Mouse (Mus musculus) liver, embryonic 13.5 days (tissue): ENCODE results near the gene Frs2. TPM values are rescaled to one million over a fixed set of nuclear protein-coding genes. Genes with fewer than 3 reads are reported as not detected.
A peak's percentile ranks its signal among the peaks of the same experiment; 100 is the strongest.
"Not testable (repeated sequence)": the region's sequence is repeated elsewhere in the genome, so short reads cannot be mapped to it uniquely, and the experiment has no call there.

Experiments used
- ATAC-seq: fragments of 200-750 bp; cut with Nextera tagmentation; 2 replicates; pipeline ENCODE4 v1.8.0; 2017; ENCODE audit warnings: low read depth, mild to moderate bottlenecking, moderate number of reproducible peaks, moderate library complexity
- DNase-seq: peaks from one replicate; pipeline ENCODE4 v3.0.0; 2022
- H3K27ac ChIP-seq: fragments of 300-500 bp; sonication (generic); 2 replicates; pipeline ENCODE4 v1.5.1; 2015; ENCODE audit warnings: moderate library complexity, mild to moderate bottlenecking, inconsistent platforms
- H3K27me3 ChIP-seq: fragments of 300-500 bp; sonication (generic); 2 replicates; pipeline ENCODE4 v1.6.1; 2015; ENCODE audit warnings: mild to moderate bottlenecking, inconsistent platforms
- H3K36me3 ChIP-seq: fragments of 300-500 bp; sonication (generic); 2 replicates; pipeline ENCODE4 v1.6.1; 2015; ENCODE audit warnings: mild to moderate bottlenecking, inconsistent platforms
- H3K4me1 ChIP-seq: fragments of 300-500 bp; sonication (generic); replicated peaks from 2 replicates; pipeline ENCODE4 v1.6.1; 2015; ENCODE audit warnings: inconsistent platforms
- H3K4me2 ChIP-seq: fragments of 300-500 bp; sonication (generic); 2 replicates; pipeline ENCODE4 v1.6.1; 2015; ENCODE audit warnings: inconsistent platforms, mild to moderate bottlenecking, moderate library complexity
- H3K4me3 ChIP-seq: fragments of 300-500 bp; sonication (generic); replicated peaks from 2 replicates; pipeline ENCODE4 v1.5.1; 2015; ENCODE audit warnings: mild to moderate bottlenecking, inconsistent platforms
- H3K9ac ChIP-seq: fragments of 300-500 bp; sonication (generic); 2 replicates; pipeline ENCODE4 v1.6.1; 2015; ENCODE audit warnings: mild to moderate bottlenecking, inconsistent platforms
- H3K9me3 ChIP-seq: fragments of 300-500 bp; sonication (generic); replicated peaks from 2 replicates; pipeline ENCODE4 v1.6.1; 2016; ENCODE audit warnings: inconsistent platforms
- WGBS: fragments of 180-500 bp; shearing (Covaris S2); methylation state at CpG from one replicate; pipeline ENCODE4 v1.1.7; 2015; ENCODE audit not compliant: insufficient replicate concordance; 5-methylcytosine and 5-hydroxymethylcytosine counted together
- polyA plus RNA-seq: library from polyadenylated mRNA; unstranded; fragments of >200 nt; fragmentation: Nextera tagmentation; extraction: Ambion mirVana; gene quantifications from 2 replicates; pipeline ENCODE4 v1.2.1, GENCODE M21; 2015

Gene Frs2
- polyA plus RNA-seq, 1 experiment from 2014 or later, result 8.1 TPM

- H3K4me1 ChIP-seq, result peaks cover 76% of the 10 kb centered on the region
- H3K9me3 ChIP-seq, result no peaks in the 10 kb centered on the region
- peaks cover 5% of the 10 kb centered on the region; the same call in 1 of the 2 replicates for H3K36me3 ChIP-seq
- 30% methylated on average over 8 of the region's 8 CpGs for WGBS
- peak overlapping the region; percentile 84 for H3K27ac ChIP-seq
- H3K9ac ChIP-seq, result peak overlapping the region; percentile 48
- ATAC-seq (peak; percentile 9; the same call in 1 of the 2 replicates), DNase-seq (no peak)
- H3K27me3 ChIP-seq, result no peaks in the 10 kb centered on the region
- H3K4me3 ChIP-seq, result peak overlapping the region; percentile 100
- peak overlapping the region; percentile 84 for H3K4me2 ChIP-seq
These were observed 2.6 kb downstream of the Frs2 start for GRCm38 (mm10) chr10:117145546-117146265.

- Histone ChIP-seq H3K36me3 (peaks cover 5% of the 10 kb centered on the region; the same call in 1 of the 2 replicates), H3K27ac (peak overlapping the region; percentile 84), H3K9ac (peak overlapping the region; percentile 48; the same call in 1 of the 2 replicates), H3K4me1 (peaks cover 68% of the 10 kb centered on the region), H3K9me3 (no peaks in the 10 kb centered on the region), H3K27me3 (no peaks in the 10 kb centered on the region), H3K4me2 (peak overlapping the region; percentile 84), H3K4me3 (peak overlapping the region; percentile 100)
- DNase-seq (no peak), ATAC-seq (no peak)
- 59% methylated on average over 6 of the region's 6 CpGs for WGBS
These were observed 3.7 kb downstream of the Frs2 start for GRCm38 (mm10) chr10:117144628-117145027.

GRCm38 (mm10) chr10:117144071-117144470 is 4.3 kb downstream of the Frs2 start:
- Histone ChIP-seq H3K9me3 (no peaks in the 10 kb centered on the region), H3K4me1 (peaks cover 68% of the 10 kb centered on the region)
- DNase-seq, result no peak

GRCm38 (mm10) chr10:117143311-117143710 is 5.0 kb downstream of the Frs2 start:
- DNase-seq (no peak), ATAC-seq (no peak)
- H3K27me3 ChIP-seq, result no peaks in the 10 kb centered on the region
- H3K4me3 ChIP-seq, result no peak overlapping the region
- 71% methylated on average over 2 of the region's 2 CpGs for WGBS
- H3K4me1 ChIP-seq, result peaks cover 70% of the 10 kb centered on the region
- H3K36me3 ChIP-seq, result peaks cover 5% of the 10 kb centered on the region; the same call in 1 of the 2 replicates
- no peak overlapping the region for H3K4me2 ChIP-seq
- H3K9me3 ChIP-seq, result no peaks in the 10 kb centered on the region
- H3K27ac ChIP-seq, result no peak overlapping the region
- no peak overlapping the region for H3K9ac ChIP-seq

More at GRCm38 (mm10) chr10:117144071-117144470, 4.3 kb downstream of the Frs2 start:
- Histone ChIP-seq H3K27ac (peak overlapping the region; percentile 84; the same call in 1 of the 2 replicates), H3K27me3 (no peaks in the 10 kb centered on the region), H3K9ac (no peak overlapping the region), H3K36me3 (peaks cover 5% of the 10 kb centered on the region; the same call in 1 of the 2 replicates), H3K4me2 (0 out of 2 replicates have a peak overlapping the region, but pooled peaks have one; percentile 84), H3K4me3 (no peak overlapping the region)
- ATAC-seq, result no peak
- 80% methylated on average over 4 of the region's 4 CpGs for WGBS

- Histone ChIP-seq H3K27ac (no peak overlapping the region), H3K36me3 (peaks cover 5% of the 10 kb centered on the region; the same call in 1 of the 2 replicates), H3K4me2 (no peak overlapping the region), H3K4me1 (peaks cover 75% of the 10 kb centered on the region), H3K27me3 (no peaks in the 10 kb centered on the region), H3K4me3 (no peak overlapping the region), H3K9ac (no peak overlapping the region), H3K9me3 (no peaks in the 10 kb centered on the region)
- DNase-seq (no peak), ATAC-seq (no peak)
- 73% methylated on average over 7 of the region's 7 CpGs for WGBS
These were observed 6.3 kb downstream of the Frs2 start for GRCm38 (mm10) chr10:117141939-117142552.

GRCm38 (mm10) chr10:117131506-117131905 is 16.8 kb downstream of the Frs2 start:
- not testable (repeated sequence) for H3K27ac ChIP-seq, H3K27me3 ChIP-seq, H3K9me3 ChIP-seq, H3K4me3 ChIP-seq, H3K9ac ChIP-seq, DNase-seq, H3K4me2 ChIP-seq
- peak; percentile 41; the same call in 1 of the 2 replicates for ATAC-seq
- 89% methylated on average over 5 of the region's 5 CpGs for WGBS
- Histone ChIP-seq H3K4me1 (peaks cover 47% of the 10 kb centered on the region), H3K36me3 (peaks cover 27% of the 10 kb centered on the region)

GRCm38 (mm10) chr10:117130037-117130436 is 18.3 kb downstream of the Frs2 start:
- Histone ChIP-seq H3K27me3 (no peaks in the 10 kb centered on the region), H3K4me2 (no peak overlapping the region), H3K9me3 (no peaks in the 10 kb centered on the region), H3K27ac (peak overlapping the region; percentile 47), H3K9ac (no peak overlapping the region), H3K4me3 (no peak overlapping the region), H3K36me3 (peaks cover 35% of the 10 kb centered on the region), H3K4me1 (peaks cover 57% of the 10 kb centered on the region)
- ATAC-seq (no peak), DNase-seq (no peak)
- 82% methylated on average over 6 of the region's 6 CpGs for WGBS

GRCm38 (mm10) chr10:117128693-117129092 is 19.6 kb downstream of the Frs2 start:
- Histone ChIP-seq H3K27me3 (no peaks in the 10 kb centered on the region), H3K36me3 (peaks cover 32% of the 10 kb centered on the region), H3K27ac (peak overlapping the region; percentile 63), H3K4me1 (peaks cover 61% of the 10 kb centered on the region), H3K9me3 (no peaks in the 10 kb centered on the region), H3K9ac (peak overlapping the region; percentile 27; the same call in 1 of the 2 replicates), H3K4me3 (no peak overlapping the region), H3K4me2 (peak overlapping the region; percentile 23; the same call in 1 of the 2 replicates)
- 63% methylated on average over 2 of the region's 2 CpGs for WGBS
- DNase-seq (no peak), ATAC-seq (peak; percentile 58; the same call in 1 of the 2 replicates)

GRCm38 (mm10) chr10:117127480-117127879 is 20.9 kb downstream of the Frs2 start:
- no peak for DNase-seq
- H3K4me1 ChIP-seq, result peaks cover 61% of the 10 kb centered on the region
- peak overlapping the region; percentile 40 for H3K27ac ChIP-seq
- peak; percentile 28; the same call in 1 of the 2 replicates for ATAC-seq
- H3K4me3 ChIP-seq, result no peak overlapping the region
- H3K36me3 ChIP-seq, result peaks cover 28% of the 10 kb centered on the region
- whole genome bisulfite sequencing, result 15% methylated on average over 2 of the region's 2 CpGs
- no peaks in the 10 kb centered on the region for H3K9me3 ChIP-seq
- H3K9ac ChIP-seq, result no peak overlapping the region
- H3K4me2 ChIP-seq, result no peak overlapping the region; the same call in 1 of the 2 replicates
- H3K27me3 ChIP-seq, result no peaks in the 10 kb centered on the region

- Histone ChIP-seq H3K27ac (peak overlapping the region; percentile 43; the same call in 1 of the 2 replicates), H3K4me1 (peaks cover 66% of the 10 kb centered on the region), H3K9ac (no peak overlapping the region), H3K4me3 (no peak overlapping the region), H3K4me2 (no peak overlapping the region), H3K36me3 (peaks cover 21% of the 10 kb centered on the region), H3K27me3 (no peaks in the 10 kb centered on the region), H3K9me3 (no peaks in the 10 kb centered on the region)
- WGBS, result 98% methylated on average over 1 of the region's 1 CpGs
- DNase-seq (no peak), ATAC-seq (no peak)
These were observed 21.6 kb downstream of the Frs2 start for GRCm38 (mm10) chr10:117126719-117127118.

GRCm38 (mm10) chr10:117126233-117126632 is 22.1 kb downstream of the Frs2 start:
- ATAC-seq, result no peak
- DNase-seq, result no peak
- Histone ChIP-seq H3K9me3 (no peaks in the 10 kb centered on the region), H3K4me3 (no peak overlapping the region), H3K36me3 (peaks cover 19% of the 10 kb centered on the region), H3K4me2 (no peak overlapping the region), H3K27me3 (no peaks in the 10 kb centered on the region), H3K9ac (no peak overlapping the region), H3K4me1 (peaks cover 71% of the 10 kb centered on the region), H3K27ac (peak overlapping the region; percentile 50)
- 76% methylated on average over 4 of the region's 4 CpGs for WGBS
